Mouse (Mus musculus) kidney, adult 2 months (tissue): ENCODE results near the gene Adgra3.

Experiments
- CTCF ChIP-seq: fragments of 200-500 bp; conservative IDR thresholded peaks from 2 replicates; pipeline ENCODE4 v1.5.1; 2011; ENCODE audit warnings: low read depth, mild to moderate bottlenecking, control low read depth, low read length, moderate library complexity, mixed read lengths; ENCODE audit not compliant: insufficient read depth, insufficient read length
- POLR2A ChIP-seq: fragments of 200-500 bp; IDR thresholded peaks from one replicate; pipeline ENCODE4 v1.6.1; 2011; ENCODE audit warnings: low read depth, low read length, control low read depth

DNA sequence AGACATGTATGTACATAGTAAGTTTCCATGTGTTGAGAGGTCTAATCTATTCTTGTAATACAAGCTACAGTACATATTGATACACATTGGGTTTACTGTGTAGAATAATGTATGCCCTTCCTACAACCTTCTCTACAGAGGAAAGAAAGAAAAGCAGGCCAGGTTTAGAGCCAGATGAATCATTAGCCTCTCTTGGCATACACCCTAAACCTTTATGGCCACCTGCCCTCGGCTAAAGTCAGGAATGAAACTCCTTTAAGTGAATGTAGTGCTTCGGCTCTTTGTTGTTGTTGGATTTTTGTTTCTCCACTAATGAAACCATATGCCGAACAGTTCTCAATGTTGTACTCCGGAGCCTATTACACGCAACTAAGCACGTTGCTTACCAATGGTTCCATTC is 27.5 kb downstream of the Adgra3 start:
- no peak for TF ChIP-seq POLR2A
- no peak for TF ChIP-seq CTCF
